Mouse (Mus musculus): ENCODE measurements at regions not wholly inside any gene's neighbourhood (a gene's known extent, or its start where the extent isn't known, plus 50 kb on each side); places are given as distances from the start of the nearest gene placed in this dataset.

DNA sequence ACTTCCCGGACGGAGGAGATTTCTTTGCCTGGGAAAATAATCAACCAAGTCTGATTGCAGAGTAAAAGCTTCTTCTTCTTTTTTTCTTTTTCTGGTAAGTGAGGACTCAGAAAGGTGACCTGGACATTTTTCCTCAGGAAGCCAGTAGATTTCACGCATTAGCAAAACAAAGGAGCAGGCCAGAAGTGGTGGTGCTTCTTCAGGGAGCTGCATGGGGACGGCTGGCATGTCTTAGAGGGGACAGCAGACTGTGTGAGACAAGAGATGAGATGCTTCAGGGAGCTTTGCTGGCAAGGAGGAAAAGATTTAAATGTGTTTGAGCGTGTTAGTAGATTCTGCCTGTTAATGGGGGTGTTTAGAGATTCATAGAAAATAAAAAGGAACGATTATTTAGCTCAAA is 77.4 kb downstream of the Egln3 start:
- TF ChIP-seq HCFC1 (IDR thresholded peaks at IDR 0.05; ENCODE audit: borderline replicate concordance, insufficient read depth, low read length) (no peak), MAFK (IDR thresholded peaks at IDR 0.05; ENCODE audit: insufficient read depth, low read depth, low read length) (no peak), ZC3H11A (IDR thresholded peaks at IDR 0.05; ENCODE audit: borderline replicate concordance, low read depth, low read length) (no peak), ZNF384 (IDR thresholded peaks at IDR 0.05; ENCODE audit: low read depth, low read length) (no peak)
